Mouse (Mus musculus): Measurements from ENCODE around the gene Fbp1. TPM values are rescaled to one million over a fixed set of nuclear protein-coding genes. Genes with fewer than 3 reads are reported as not detected.
"Not testable (repeated sequence)": the region's sequence is repeated elsewhere in the genome, so short reads cannot be mapped to it uniquely, and the experiment has no call there.

Gene Fbp1
- polyA plus RNA-seq, 1 experiment, result not detected

GRCm38 (mm10) chr13:62877247-62877646 lies 10.8 kb downstream of the Fbp1 start:
- Histone ChIP-seq H3K4me3 (replicated peaks) (no peak overlapping the region), H3K4me1 (peaks cover 26% of the 10 kb centered on the region), H3K36me3 (replicated peaks; ENCODE audit: low read length) (no peaks in the 10 kb centered on the region), H3K27me3 (replicated peaks) (peaks cover 16% of the 10 kb centered on the region), H3K9me3 (peaks cover 6% of the 10 kb centered on the region; the same call in 1 of the 2 replicates)
- TF ChIP-seq FLI1 (IDR thresholded peaks at IDR 0.05; ENCODE audit: low read length), result no peak
- TF ChIP-seq GATA1 (IDR thresholded peaks at IDR 0.05; ENCODE audit: borderline replicate concordance, low read length), result no peak

- Histone ChIP-seq H3K9me3 (peaks cover 6% of the 10 kb centered on the region; the same call in 1 of the 2 replicates), H3K4me1 (peaks cover 21% of the 10 kb centered on the region), H3K4me3 (replicated peaks) (no peak overlapping the region), H3K27me3 (replicated peaks) (peaks cover 17% of the 10 kb centered on the region), H3K36me3 (replicated peaks; ENCODE audit: low read length) (no peaks in the 10 kb centered on the region)
- TF ChIP-seq GATA1 (IDR thresholded peaks at IDR 0.05; ENCODE audit: borderline replicate concordance, low read length) (no peak), FLI1 (IDR thresholded peaks at IDR 0.05; ENCODE audit: low read length) (no peak)
These were observed 12.0 kb downstream of the Fbp1 start for GRCm38 (mm10) chr13:62876111-62876510.

- Histone ChIP-seq H3K36me3 (replicated peaks; ENCODE audit: low read length) (no peaks in the 10 kb centered on the region), H3K4me3 (replicated peaks) (no peak overlapping the region), H3K27me3 (replicated peaks) (peaks cover 16% of the 10 kb centered on the region), H3K4me1 (0 out of 2 replicates have a peak, but pooled peaks cover 3% of the 10 kb centered on the region), H3K9me3 (peaks cover 6% of the 10 kb centered on the region; the same call in 1 of the 2 replicates)
- no peak for TF ChIP-seq GATA1 (IDR thresholded peaks at IDR 0.05; ENCODE audit: borderline replicate concordance, low read length)
- TF ChIP-seq FLI1 (IDR thresholded peaks at IDR 0.05; ENCODE audit: low read length), result no peak
These were observed 15.8 kb downstream of the Fbp1 start for GRCm38 (mm10) chr13:62872252-62872651.

GRCm38 (mm10) chr13:62870605-62871004 lies 17.5 kb downstream of the Fbp1 start:
- TF ChIP-seq FLI1 (IDR thresholded peaks at IDR 0.05; ENCODE audit: low read length), result no peak
- TF ChIP-seq GATA1 (IDR thresholded peaks at IDR 0.05; ENCODE audit: borderline replicate concordance, low read length), result no peak
- H3K9me3 ChIP-seq, result peaks cover 6% of the 10 kb centered on the region; the same call in 1 of the 2 replicates
- no peaks in the 10 kb centered on the region for H3K4me1 ChIP-seq
- no peaks in the 10 kb centered on the region for H3K36me3 ChIP-seq (replicated peaks; ENCODE audit: low read length)
- peaks cover 11% of the 10 kb centered on the region for H3K27me3 ChIP-seq (replicated peaks)
- H3K4me3 ChIP-seq (replicated peaks), result no peak overlapping the region

- Histone ChIP-seq H3K36me3 (replicated peaks; ENCODE audit: low read length) (no peaks in the 10 kb centered on the region), H3K4me3 (replicated peaks) (no peak overlapping the region), H3K4me1 (no peaks in the 10 kb centered on the region), H3K9me3 (0 out of 2 replicates have a peak, but pooled peaks cover 6% of the 10 kb centered on the region), H3K27me3 (replicated peaks) (peaks cover 4% of the 10 kb centered on the region)
- TF ChIP-seq GATA1 (IDR thresholded peaks at IDR 0.05; ENCODE audit: borderline replicate concordance, low read length) (no peak), FLI1 (IDR thresholded peaks at IDR 0.05; ENCODE audit: low read length) (no peak)
These were observed 21.3 kb downstream of the Fbp1 start for GRCm38 (mm10) chr13:62866817-62867216.

GRCm38 (mm10) chr13:62865651-62866315 lies 22.3 kb downstream of the Fbp1 start:
- no peak overlapping the region for H3K4me3 ChIP-seq (replicated peaks)
- H3K9me3 ChIP-seq, result peaks cover 14% of the 10 kb centered on the region
- no peak for TF ChIP-seq FLI1 (IDR thresholded peaks at IDR 0.05; ENCODE audit: low read length)
- no peak for TF ChIP-seq GATA1 (IDR thresholded peaks at IDR 0.05; ENCODE audit: borderline replicate concordance, low read length)
- no peaks in the 10 kb centered on the region for H3K4me1 ChIP-seq
- no peaks in the 10 kb centered on the region for H3K36me3 ChIP-seq (replicated peaks; ENCODE audit: low read length)
- H3K27me3 ChIP-seq (replicated peaks), result peaks cover 2% of the 10 kb centered on the region

GRCm38 (mm10) chr13:62863771-62864170 lies 24.3 kb downstream of the Fbp1 start:
- Histone ChIP-seq H3K4me1 (no peaks in the 10 kb centered on the region), H3K36me3 (replicated peaks; ENCODE audit: low read length) (no peaks in the 10 kb centered on the region), H3K27me3 (replicated peaks) (no peaks in the 10 kb centered on the region), H3K4me3 (replicated peaks) (no peak overlapping the region), H3K9me3 (peaks cover 18% of the 10 kb centered on the region)
- TF ChIP-seq FLI1 (IDR thresholded peaks at IDR 0.05; ENCODE audit: low read length) (no peak), GATA1 (IDR thresholded peaks at IDR 0.05; ENCODE audit: borderline replicate concordance, low read length) (no peak)

- no peak for TF ChIP-seq FLI1 (IDR thresholded peaks at IDR 0.05; ENCODE audit: low read length)
- TF ChIP-seq GATA1 (IDR thresholded peaks at IDR 0.05; ENCODE audit: borderline replicate concordance, low read length), result no peak
These were observed 25.2 kb downstream of the Fbp1 start for GRCm38 (mm10) chr13:62862875-62863274.

GRCm38 (mm10) chr13:62860068-62860467 lies 28.0 kb downstream of the Fbp1 start:
- H3K9me3 ChIP-seq, result peaks cover 27% of the 10 kb centered on the region

More at GRCm38 (mm10) chr13:62862875-62863274, 25.2 kb downstream of the Fbp1 start:
- Histone ChIP-seq H3K27me3 (replicated peaks) (no peaks in the 10 kb centered on the region), H3K4me1 (no peaks in the 10 kb centered on the region), H3K36me3 (replicated peaks; ENCODE audit: low read length) (no peaks in the 10 kb centered on the region), H3K4me3 (replicated peaks) (no peak overlapping the region), H3K9me3 (peaks cover 26% of the 10 kb centered on the region)

GRCm38 (mm10) chr13:62859251-62859650 lies 28.8 kb downstream of the Fbp1 start:
- peaks cover 27% of the 10 kb centered on the region for H3K9me3 ChIP-seq
- peaks cover 23% of the 10 kb centered on the region for H3K4me1 ChIP-seq
- not testable (repeated sequence) for H3K4me3 ChIP-seq (replicated peaks); H3K36me3 ChIP-seq (replicated peaks; ENCODE audit: low read length); H3K27me3 ChIP-seq (replicated peaks)

More at GRCm38 (mm10) chr13:62860068-62860467, 28.0 kb downstream of the Fbp1 start:
- Histone ChIP-seq H3K36me3 (replicated peaks; ENCODE audit: low read length) (no peaks in the 10 kb centered on the region), H3K4me1 (peaks cover 17% of the 10 kb centered on the region), H3K27me3 (replicated peaks) (no peaks in the 10 kb centered on the region), H3K4me3 (replicated peaks) (no peak overlapping the region)
- TF ChIP-seq FLI1 (IDR thresholded peaks at IDR 0.05; ENCODE audit: low read length) (no peak), GATA1 (IDR thresholded peaks at IDR 0.05; ENCODE audit: borderline replicate concordance, low read length) (no peak)

Data from megakaryocyte, embryonic 14.5 days (primary cell).